Mouse (Mus musculus) ES-E14 (cell line): ENCODE measurements around the gene Slc25a47.

ENCODE experiments used
- CHD2 ChIP-seq: IDR thresholded peaks from 2 replicates; pipeline ENCODE4 v1.6.1; 2014; ENCODE audit warnings: mild to moderate bottlenecking, low read depth, low read length, inconsistent platforms
- ZNF384 ChIP-seq: IDR thresholded peaks from 2 replicates; pipeline ENCODE4 v1.6.1; 2012; ENCODE audit warnings: low read depth, low read length, inconsistent platforms

- TF ChIP-seq CHD2, result no peak
- no peak for TF ChIP-seq ZNF384
These were observed 6.8 kb downstream of the Slc25a47 start for GRCm38 (mm10) chr12:108842663-108843062.
